Mouse (Mus musculus) 3134 (cell line): ENCODE results near the gene Trub1.

Experiments
- DNase-seq: peaks from one replicate; pipeline ENCODE4 v3.0.0-alpha.2; 2011; ENCODE audit warnings: low spot score; ENCODE audit not compliant: insufficient read length; ENCODE audit errors: extremely low read depth

The Trub1 gene

DNA sequence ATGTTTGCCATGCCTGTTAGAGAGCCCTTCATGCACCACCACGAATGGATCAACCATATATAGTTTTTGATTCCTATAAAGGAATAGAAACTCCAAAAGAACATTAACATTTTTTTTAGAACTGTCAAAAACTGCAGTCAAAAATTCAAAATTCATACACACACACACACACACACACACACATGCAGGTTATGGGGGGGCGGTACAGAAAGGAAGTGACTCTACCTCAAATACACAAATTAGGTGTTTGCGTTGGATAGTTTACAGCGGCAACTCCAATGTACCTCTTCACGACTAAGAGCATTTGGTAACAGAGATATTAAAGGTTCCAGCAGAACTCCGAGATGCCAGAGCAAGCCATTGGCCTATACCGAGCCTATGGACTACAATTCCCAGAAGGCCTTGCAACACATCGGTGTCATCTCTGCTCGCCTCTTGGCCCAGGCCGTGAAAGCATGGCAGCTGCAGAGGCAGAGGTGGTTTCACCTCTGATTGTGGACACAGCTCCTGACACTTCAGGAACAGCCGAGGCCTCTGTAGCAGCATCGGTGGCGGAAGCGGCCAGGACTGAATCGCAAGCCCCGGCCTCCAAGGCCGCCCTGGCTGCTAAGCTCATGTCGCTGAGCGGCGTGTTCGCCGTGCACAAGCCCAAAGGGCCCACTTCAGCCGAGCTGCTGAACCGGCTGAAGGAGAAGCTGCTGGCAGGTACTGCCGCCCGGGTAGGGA lies at the start of gene Trub1:
TSS of gene Trub1 (plus strand) at position 421 of the 726 bp plus-strand sequence.
- DNase-seq, result peak; percentile 86

GRCm38 (mm10) chr19:57403700-57404501 lies 48.8 kb upstream of the Trub1 start:
- DNase-seq, result peak; percentile 49

- DNase-seq, result no peak
These were observed 48.2 kb upstream of the Trub1 start for GRCm38 (mm10) chr19:57404502-57404848.

DNA sequence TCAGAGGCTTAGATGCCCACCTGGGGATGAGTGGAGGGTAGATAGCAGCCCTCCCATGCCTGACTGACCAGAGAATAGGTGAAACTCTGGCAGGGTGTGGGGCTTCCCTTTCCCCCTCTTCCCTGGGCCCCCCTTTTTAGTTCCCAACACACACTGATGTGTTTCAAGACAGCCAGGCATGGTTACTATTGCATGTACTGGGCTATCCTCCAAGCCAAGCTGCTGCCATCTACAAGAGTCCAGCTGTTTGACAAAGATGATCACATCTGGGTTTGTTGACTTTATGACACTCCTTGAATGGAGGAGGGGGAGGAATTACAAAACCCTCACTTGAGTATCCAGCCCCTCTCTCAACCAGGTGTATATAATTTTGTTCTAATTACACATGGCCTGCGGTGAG lies 44.8 kb upstream of the Trub1 start:
- no peak for DNase-seq

DNA sequence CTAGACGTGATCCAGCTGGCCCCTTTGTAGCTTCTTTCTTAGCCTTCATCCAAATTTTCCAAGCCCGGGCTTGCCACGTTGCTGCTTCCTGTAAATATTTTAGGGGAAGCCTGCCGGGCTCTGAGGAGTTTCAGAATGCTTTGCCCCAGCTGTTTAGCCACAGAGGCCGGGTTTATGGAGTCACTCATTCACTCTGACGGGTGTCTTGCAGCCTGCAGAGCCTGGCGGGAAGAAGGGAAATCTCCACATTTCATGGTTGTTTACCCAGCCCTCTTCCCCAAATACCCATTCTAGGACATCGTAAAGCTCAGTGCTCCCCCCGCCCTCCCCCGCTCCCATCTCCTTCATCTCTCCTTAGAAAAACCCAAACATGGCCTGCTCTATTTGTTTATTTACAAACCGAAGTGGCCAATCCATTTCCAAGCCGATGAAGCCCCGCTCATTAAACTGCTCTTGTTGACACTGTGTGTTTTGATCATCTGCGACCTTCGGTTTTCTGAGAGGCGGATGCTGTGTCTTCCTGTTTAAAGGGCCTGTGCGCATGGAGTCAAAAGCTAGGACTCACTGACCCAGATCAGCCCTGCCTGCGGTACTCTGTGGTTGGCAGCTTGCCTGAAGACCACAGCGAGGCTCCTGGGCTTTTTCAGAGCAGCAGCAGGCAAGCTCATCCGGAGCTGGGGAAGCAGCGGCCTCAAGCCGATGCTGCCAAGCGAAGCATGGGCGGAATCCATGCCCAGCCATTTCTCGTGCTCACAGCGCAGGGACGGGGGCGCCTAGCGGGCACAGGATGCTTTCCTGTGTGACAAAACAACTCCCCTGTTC lies 41.1 kb upstream of the Trub1 start:
- no peak for DNase-seq

DNA sequence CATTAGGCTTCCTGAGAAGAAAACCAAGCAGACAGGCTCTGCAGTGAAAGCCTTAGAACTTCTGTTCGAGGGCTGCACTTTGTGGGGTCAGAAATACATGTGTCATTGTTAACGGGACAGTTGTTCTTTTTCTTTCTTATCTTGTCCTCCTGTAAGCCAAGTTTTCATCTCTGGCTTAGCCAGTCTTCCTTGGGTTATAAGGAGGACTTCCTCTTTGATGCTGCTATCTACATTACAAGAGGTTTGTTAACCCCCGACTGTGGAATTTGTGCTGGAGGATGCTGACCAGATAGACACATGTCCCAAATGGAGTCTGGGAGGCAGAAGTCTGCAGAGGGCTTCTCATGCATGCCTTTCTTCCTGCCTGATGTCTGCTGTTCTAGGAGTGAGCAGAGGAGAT lies 39.5 kb upstream of the Trub1 start:
- DNase-seq, result no peak

DNA sequence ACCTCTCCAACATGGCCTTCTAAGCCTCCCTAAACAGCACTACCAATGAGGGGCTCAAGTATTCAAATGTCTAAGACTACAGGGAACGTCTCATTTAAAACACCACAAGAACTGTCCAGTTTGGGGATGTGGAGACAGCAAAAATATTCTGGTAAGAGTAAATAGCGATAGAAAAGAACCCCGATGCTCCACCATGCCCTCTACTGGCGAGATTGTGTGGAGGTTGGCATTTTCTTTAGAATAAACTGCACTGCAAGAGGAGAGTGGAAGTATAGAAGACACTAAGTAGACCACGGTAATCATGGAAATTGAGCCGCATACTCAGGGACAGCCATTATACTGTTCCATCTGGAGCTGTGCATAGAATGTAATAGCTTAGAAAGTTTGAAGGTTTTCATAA lies 38.8 kb upstream of the Trub1 start:
- no peak for DNase-seq

DNA sequence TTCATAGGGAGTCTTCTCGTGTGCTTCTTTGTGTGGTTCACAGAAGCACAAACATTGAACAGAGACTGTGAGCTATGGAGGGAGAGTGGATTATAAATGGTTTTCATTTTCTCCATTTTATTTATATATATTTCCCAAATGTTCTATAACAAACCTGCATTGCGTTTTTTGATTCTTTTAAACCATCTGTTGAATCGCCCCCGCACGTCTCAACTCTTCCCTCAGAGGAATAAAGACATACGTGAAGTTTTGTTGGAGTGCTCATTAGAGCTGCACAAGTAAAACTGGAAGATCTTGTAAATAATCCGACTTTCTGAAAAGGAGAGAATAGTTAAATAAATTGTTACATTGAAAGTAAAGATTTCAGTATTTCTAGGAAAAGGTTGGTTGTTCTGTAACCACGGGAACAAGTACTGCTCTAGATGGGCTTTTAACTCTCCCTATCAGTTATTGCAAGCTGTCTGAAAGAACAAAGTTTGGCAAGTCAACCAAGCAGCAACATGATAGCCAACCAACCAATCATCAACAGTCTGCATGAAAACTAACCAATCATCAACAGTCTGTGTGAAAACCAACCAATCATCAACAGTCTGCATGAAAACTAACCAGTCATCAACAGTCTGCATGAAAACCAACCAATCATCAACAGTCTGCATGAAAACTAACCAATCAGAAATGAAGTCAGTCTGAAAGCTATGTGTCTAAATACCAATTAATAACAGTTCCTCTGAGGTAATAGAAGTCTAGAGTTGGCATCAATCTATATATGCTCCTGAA lies 37.5 kb upstream of the Trub1 start:
- no peak for DNase-seq

GRCm38 (mm10) chr19:57417800-57418580 lies 34.7 kb upstream of the Trub1 start:
- no peak for DNase-seq

GRCm38 (mm10) chr19:57423402-57423801 lies 29.3 kb upstream of the Trub1 start:
- no peak for DNase-seq

DNA sequence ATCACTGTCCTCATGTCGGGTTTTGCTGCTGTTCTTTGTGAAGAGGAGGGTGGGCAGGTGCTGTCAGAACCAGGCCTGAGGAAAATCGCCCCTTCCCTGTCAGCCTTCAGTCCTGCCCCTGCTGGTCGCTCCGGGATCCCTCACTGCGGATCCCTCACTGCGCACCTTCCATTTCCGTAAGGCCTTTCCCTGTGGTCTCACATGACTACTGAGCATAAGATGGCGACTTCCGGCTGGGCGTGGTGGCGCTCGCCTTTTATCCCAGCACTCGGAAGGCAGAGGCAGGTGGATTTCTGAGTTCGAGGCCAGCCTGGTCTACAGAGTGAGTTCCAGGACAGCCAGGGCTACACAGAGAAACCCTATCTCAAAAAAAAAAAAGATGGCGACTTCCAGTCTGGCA lies 27.4 kb upstream of the Trub1 start:
- DNase-seq, result no peak

DNA sequence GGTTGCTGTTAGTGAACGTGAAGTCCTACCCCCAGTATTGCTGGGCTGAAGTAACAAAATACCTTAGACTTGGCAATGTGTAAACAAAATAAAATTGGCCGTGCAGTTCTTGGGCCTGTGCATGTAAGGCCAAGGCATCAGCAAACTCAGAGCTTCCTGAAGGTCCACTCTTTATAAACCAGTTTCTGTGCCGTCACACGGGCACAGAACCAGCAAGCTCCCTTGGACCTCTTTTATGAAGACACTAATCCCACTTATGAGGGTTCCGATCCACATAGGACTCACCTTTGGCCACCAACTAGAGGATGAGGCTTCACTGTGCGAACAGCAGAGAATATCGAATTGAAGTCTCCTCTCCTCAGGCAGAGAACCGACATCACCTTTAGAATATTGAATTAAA lies 25.9 kb upstream of the Trub1 start:
- DNase-seq, result no peak

DNA sequence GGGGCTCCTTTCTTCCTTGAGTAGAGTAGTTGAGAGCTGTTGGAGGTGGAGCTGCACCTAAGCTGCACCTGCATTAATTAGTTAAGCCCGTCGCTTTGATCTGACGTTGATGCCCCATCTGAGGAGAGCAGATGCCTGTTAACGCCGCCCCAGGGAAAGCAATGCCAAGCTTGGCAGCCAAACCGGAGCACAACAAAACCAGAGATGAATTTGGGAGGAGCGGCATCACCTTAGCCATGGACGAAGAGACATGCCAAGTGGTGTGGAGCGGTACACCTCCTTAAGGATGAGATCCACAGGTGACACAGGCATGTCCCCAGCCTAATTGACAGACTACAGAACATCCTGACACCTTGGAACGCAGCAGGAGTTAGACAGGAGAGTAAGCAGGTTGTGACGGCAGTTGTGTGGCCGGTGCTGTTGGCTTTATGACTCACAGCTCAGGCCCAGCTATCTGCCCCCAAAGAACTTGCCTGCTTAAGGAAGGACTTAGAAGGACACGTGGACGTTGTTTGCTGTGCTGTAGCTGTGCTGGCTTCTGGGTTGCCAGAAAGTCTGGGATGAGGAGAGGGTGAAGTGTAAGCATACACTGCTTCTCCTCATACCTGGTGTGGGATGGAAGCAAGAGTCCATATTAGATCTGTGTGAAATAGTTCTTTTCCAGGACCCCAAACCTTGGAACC lies 24.8 kb upstream of the Trub1 start:
- DNase-seq, result no peak

DNA sequence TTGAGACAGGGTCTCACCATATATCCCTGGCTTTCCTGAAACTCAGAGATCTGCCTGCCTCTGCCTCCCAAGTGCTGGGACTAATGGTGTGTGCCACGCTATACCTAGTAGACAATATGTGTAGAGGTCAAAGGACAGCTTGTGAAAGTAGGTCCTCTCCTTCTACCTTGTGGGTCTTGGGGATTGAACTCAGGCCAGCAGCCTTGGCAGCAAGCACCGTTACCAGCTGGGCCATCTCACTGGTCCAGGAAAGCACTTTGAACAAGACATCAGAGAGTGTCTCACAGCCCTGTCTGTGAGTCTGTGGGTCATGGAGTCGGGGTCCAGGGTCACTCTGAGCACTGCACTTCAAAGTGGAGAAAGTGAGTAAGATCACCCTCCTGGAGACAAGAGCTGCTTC lies 24.1 kb upstream of the Trub1 start:
- no peak for DNase-seq

DNA sequence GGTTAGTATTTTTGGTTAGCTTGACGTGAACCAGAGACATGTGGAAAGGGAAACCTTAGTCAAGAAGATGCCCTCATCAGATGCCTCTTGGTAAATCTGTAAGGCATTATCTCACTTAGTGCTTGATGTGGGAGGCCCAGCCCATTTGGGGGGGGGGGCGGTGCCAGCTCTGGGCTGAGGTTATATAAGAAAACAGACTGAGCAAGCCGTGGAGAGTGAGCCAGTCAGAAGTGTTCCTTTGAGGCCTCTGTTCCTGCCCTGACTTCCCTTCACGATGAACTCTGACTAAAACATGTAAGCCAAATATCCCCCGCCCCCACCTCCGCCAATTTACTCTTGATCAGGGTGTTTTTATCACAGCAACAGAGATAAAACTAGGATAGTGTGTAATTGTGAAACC lies 22.8 kb upstream of the Trub1 start:
- no peak for DNase-seq

DNA sequence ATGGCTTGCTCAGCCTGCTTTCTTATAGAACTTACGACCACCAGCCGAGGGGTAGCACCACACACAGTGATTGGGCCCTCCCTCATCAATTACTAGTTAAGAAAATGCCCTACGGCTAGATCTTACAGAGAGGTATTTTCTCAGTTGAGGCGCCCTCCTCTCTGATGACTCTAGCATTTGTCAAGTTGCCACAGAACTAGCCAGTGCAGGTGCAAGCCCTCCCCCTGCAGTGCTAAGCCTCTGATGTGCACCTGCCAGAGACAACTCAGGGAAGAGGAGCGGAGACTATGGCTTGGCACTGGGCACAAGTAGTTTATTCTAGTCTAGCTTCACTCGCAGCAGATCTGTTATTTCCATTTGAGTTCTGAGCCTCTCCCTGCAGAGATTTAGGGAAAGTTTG lies 21.2 kb upstream of the Trub1 start:
- no peak for DNase-seq

DNA sequence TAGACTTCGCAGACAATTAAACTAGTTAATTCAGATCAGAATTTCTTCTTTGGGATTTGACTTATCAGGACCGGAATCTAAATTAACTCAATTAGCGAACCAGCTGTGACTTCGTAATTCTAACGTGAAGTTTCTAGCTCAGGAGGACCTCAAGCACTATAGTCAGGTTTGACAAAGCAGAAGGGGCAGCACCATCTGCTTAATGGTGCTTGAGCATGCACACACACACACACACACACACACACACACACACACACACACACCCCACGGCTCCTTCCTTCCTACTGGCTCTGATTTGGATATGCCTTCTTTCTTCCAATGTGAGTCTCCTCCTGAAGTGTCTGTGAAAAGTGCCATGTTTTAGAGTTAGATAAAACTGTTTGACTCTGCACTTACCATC lies 18.7 kb upstream of the Trub1 start:
- DNase-seq, result no peak

GRCm38 (mm10) chr19:57436586-57437021 lies 16.1 kb upstream of the Trub1 start:
- no peak for DNase-seq

- no peak for DNase-seq
These were observed 15.7 kb upstream of the Trub1 start for GRCm38 (mm10) chr19:57437042-57437441.
